Mouse (Mus musculus): Measurements from ENCODE around the gene Ddx31. TPM values are rescaled to one million over a fixed set of nuclear protein-coding genes. Genes with fewer than 3 reads are reported as not detected.

Ddx31 gene
- total RNA-seq, 1 experiment = 20.9 TPM

GRCm38 (mm10) chr2:28895876-28896275 is 55.7 kb downstream of the Ddx31 start:
- Histone ChIP-seq H3K9ac (ENCODE audit: insufficient read depth, low read depth, low read length, poor library complexity, severe bottlenecking) (no peak overlapping the region), H3K9me3 (ENCODE audit: control insufficient read depth, insufficient read depth, low read depth, low read length) (no peaks in the 10 kb centered on the region), H3K4me3 (ENCODE audit: insufficient read depth in 1 of 2, low read depth in 1 of 2, low read length in 2 of 2, poor library complexity in 1 of 2, severe bottlenecking in 1 of 2) (no peak overlapping the region), H3K4me1 (ENCODE audit: control insufficient read depth in 2 of 2, insufficient read depth in 2 of 2, low read length in 2 of 2, poor library complexity in 1 of 2) (no peaks in the 10 kb centered on the region), H3K36me3 (ENCODE audit: control insufficient read depth, insufficient read depth, low read length, poor library complexity, severe bottlenecking) (peaks cover 42% of the 10 kb centered on the region), H3K27ac (ENCODE audit: insufficient read depth, low read depth, low read length, poor library complexity, severe bottlenecking) (no peak overlapping the region; the same call in 1 of the 2 replicates)
- TF ChIP-seq ZC3H11A (IDR thresholded peaks at IDR 0.05; ENCODE audit: borderline replicate concordance, low read depth, low read length) = no peak
- no peak for DNase-seq (ENCODE audit: low read depth, low spot score)
- in situ Hi-C loops (cut with MboI; ENCODE audit: low sequenced_read_pairs in 2 of 2, unreplicated experiment in 2 of 2) = no loop called here

GRCm38 (mm10) chr2:28897340-28897899 is 57.2 kb downstream of the Ddx31 start:
- DNase-seq (ENCODE audit: low read depth, low spot score) = no peak
- Histone ChIP-seq H3K9me3 (ENCODE audit: control insufficient read depth, insufficient read depth, low read depth, low read length) (no peaks in the 10 kb centered on the region), H3K4me3 (ENCODE audit: insufficient read depth in 1 of 2, low read depth in 1 of 2, low read length in 2 of 2, poor library complexity in 1 of 2, severe bottlenecking in 1 of 2) (no peak overlapping the region), H3K36me3 (ENCODE audit: control insufficient read depth, insufficient read depth, low read length, poor library complexity, severe bottlenecking) (peaks cover 41% of the 10 kb centered on the region), H3K27ac (ENCODE audit: insufficient read depth, low read depth, low read length, poor library complexity, severe bottlenecking) (no peak overlapping the region), H3K4me1 (ENCODE audit: control insufficient read depth in 2 of 2, insufficient read depth in 2 of 2, low read length in 2 of 2, poor library complexity in 1 of 2) (no peaks in the 10 kb centered on the region), H3K9ac (ENCODE audit: insufficient read depth, low read depth, low read length, poor library complexity, severe bottlenecking) (no peak overlapping the region)
- in situ Hi-C loops (cut with MboI; ENCODE audit: low sequenced_read_pairs in 2 of 2, unreplicated experiment in 2 of 2) = no loop called here
- no peak for TF ChIP-seq MAFK (IDR thresholded peaks at IDR 0.05; ENCODE audit: insufficient read depth, low read depth, low read length)
- no peak for TF ChIP-seq ZNF384 (IDR thresholded peaks at IDR 0.05; ENCODE audit: low read depth, low read length)
- no peak for TF ChIP-seq HCFC1 (IDR thresholded peaks at IDR 0.05; ENCODE audit: borderline replicate concordance, insufficient read depth, low read length)
- no peak for TF ChIP-seq ZC3H11A (IDR thresholded peaks at IDR 0.05; ENCODE audit: borderline replicate concordance, low read depth, low read length)
- TF ChIP-seq CHD2 (IDR thresholded peaks at IDR 0.05; ENCODE audit: low read depth, low read length) = no peak

GRCm38 (mm10) chr2:28902291-28902690 is 62.1 kb downstream of the Ddx31 start:
- Histone ChIP-seq H3K4me3 (ENCODE audit: insufficient read depth in 1 of 2, low read depth in 1 of 2, low read length in 2 of 2, poor library complexity in 1 of 2, severe bottlenecking in 1 of 2) (no peak overlapping the region), H3K9ac (ENCODE audit: insufficient read depth, low read depth, low read length, poor library complexity, severe bottlenecking) (no peak overlapping the region), H3K9me3 (ENCODE audit: control insufficient read depth, insufficient read depth, low read depth, low read length) (no peaks in the 10 kb centered on the region), H3K4me1 (ENCODE audit: control insufficient read depth in 2 of 2, insufficient read depth in 2 of 2, low read length in 2 of 2, poor library complexity in 1 of 2) (no peaks in the 10 kb centered on the region), H3K36me3 (ENCODE audit: control insufficient read depth, insufficient read depth, low read length, poor library complexity, severe bottlenecking) (peaks cover 18% of the 10 kb centered on the region), H3K27ac (ENCODE audit: insufficient read depth, low read depth, low read length, poor library complexity, severe bottlenecking) (no peak overlapping the region)
- no peak for DNase-seq (ENCODE audit: low read depth, low spot score)
- in situ Hi-C loops (cut with MboI; ENCODE audit: low sequenced_read_pairs in 2 of 2, unreplicated experiment in 2 of 2) = loop anchor here in 1 of 2 experiments (25.0 kb wide), 1 partner anchor 335 kb away; no protein-coding TSS in a partner anchor
- TF ChIP-seq CHD2 (IDR thresholded peaks at IDR 0.05; ENCODE audit: low read depth, low read length) (no peak), MAFK (IDR thresholded peaks at IDR 0.05; ENCODE audit: insufficient read depth, low read depth, low read length) (no peak), ZC3H11A (IDR thresholded peaks at IDR 0.05; ENCODE audit: borderline replicate concordance, low read depth, low read length) (no peak), ZNF384 (IDR thresholded peaks at IDR 0.05; ENCODE audit: low read depth, low read length) (no peak), HCFC1 (IDR thresholded peaks at IDR 0.05; ENCODE audit: borderline replicate concordance, insufficient read depth, low read length) (no peak)

- H3K4me3 ChIP-seq (ENCODE audit: insufficient read depth in 1 of 2, low read depth in 1 of 2, low read length in 2 of 2, poor library complexity in 1 of 2, severe bottlenecking in 1 of 2) = no peak overlapping the region
- peaks cover 0 to 3% of the 10 kb centered on the region in 2 experiments; a peak in 2 of 4 replicates for H3K4me1 ChIP-seq (ENCODE audit: control insufficient read depth in 2 of 2, insufficient read depth in 2 of 2, low read length in 2 of 2, poor library complexity in 1 of 2)
- H3K9ac ChIP-seq (ENCODE audit: insufficient read depth, low read depth, low read length, poor library complexity, severe bottlenecking) = no peak overlapping the region
- no peak overlapping the region for H3K27ac ChIP-seq (ENCODE audit: insufficient read depth, low read depth, low read length, poor library complexity, severe bottlenecking)
- DNase-seq (ENCODE audit: low read depth, low spot score) = no peak
- H3K36me3 ChIP-seq (ENCODE audit: control insufficient read depth, insufficient read depth, low read length, poor library complexity, severe bottlenecking) = peaks cover 15% of the 10 kb centered on the region
- in situ Hi-C loops (cut with MboI; ENCODE audit: low sequenced_read_pairs in 2 of 2, unreplicated experiment in 2 of 2) = loop anchor here in 1 of 2 experiments (25.0 kb wide), 1 partner anchor 333 kb away; no protein-coding TSS in a partner anchor
- no peaks in the 10 kb centered on the region for H3K9me3 ChIP-seq (ENCODE audit: control insufficient read depth, insufficient read depth, low read depth, low read length)
- TF ChIP-seq ZNF384 (IDR thresholded peaks at IDR 0.05; ENCODE audit: low read depth, low read length) = no peak
- no peak for TF ChIP-seq MAFK (IDR thresholded peaks at IDR 0.05; ENCODE audit: insufficient read depth, low read depth, low read length)
- TF ChIP-seq CHD2 (IDR thresholded peaks at IDR 0.05; ENCODE audit: low read depth, low read length) = no peak
- TF ChIP-seq HCFC1 (IDR thresholded peaks at IDR 0.05; ENCODE audit: borderline replicate concordance, insufficient read depth, low read length) = no peak
- no peak for TF ChIP-seq ZC3H11A (IDR thresholded peaks at IDR 0.05; ENCODE audit: borderline replicate concordance, low read depth, low read length)
Observed at GRCm38 (mm10) chr2:28903871-28904270, 63.7 kb downstream of the Ddx31 start.

Data from ES-E14 (cell line).